Mouse (Mus musculus) limb, embryonic 10.5 days (tissue): ENCODE measurements at regions not wholly inside any gene's neighbourhood (a gene's known extent, or its start where the extent isn't known, plus 50 kb on each side); places are given as distances from the start of the nearest gene placed in this dataset.

ENCODE experiments used
- DNase-seq: peaks from one replicate; pipeline ENCODE4 v3.0.0-alpha.2; 2017; ENCODE audit warnings: low spot score
- H3K27ac ChIP-seq: fragments of 300-500 bp; sonication (generic); 2 replicates; pipeline ENCODE4 v1.5.1; 2016; ENCODE audit warnings: mild to moderate bottlenecking
- H3K27me3 ChIP-seq: fragments of 300-500 bp; sonication (generic); 2 replicates; pipeline ENCODE4 v1.6.1; 2016; ENCODE audit warnings: low read depth, mild to moderate bottlenecking; ENCODE audit not compliant: poor library complexity, severe bottlenecking
- H3K36me3 ChIP-seq: fragments of 300-500 bp; sonication (generic); 2 replicates; pipeline ENCODE4 v1.6.1; 2016; ENCODE audit warnings: mild to moderate bottlenecking, moderate library complexity
- H3K4me1 ChIP-seq: fragments of 300-500 bp; sonication (generic); 2 replicates; pipeline ENCODE4 v1.6.1; 2016
- H3K4me3 ChIP-seq: fragments of 300-500 bp; sonication (generic); 2 replicates; pipeline ENCODE4 v1.5.1; 2016; ENCODE audit warnings: mild to moderate bottlenecking, moderate library complexity
- H3K9me3 ChIP-seq: fragments of 300-500 bp; sonication (generic); replicated peaks from 2 replicates; pipeline ENCODE4 v1.6.1; 2016; ENCODE audit warnings: mild to moderate bottlenecking
- WGBS: fragments of 180-500 bp; shearing (Covaris S2); methylation state at CpG from one replicate; pipeline ENCODE4 v1.1.7; 2016; 5-methylcytosine and 5-hydroxymethylcytosine counted together

DNA sequence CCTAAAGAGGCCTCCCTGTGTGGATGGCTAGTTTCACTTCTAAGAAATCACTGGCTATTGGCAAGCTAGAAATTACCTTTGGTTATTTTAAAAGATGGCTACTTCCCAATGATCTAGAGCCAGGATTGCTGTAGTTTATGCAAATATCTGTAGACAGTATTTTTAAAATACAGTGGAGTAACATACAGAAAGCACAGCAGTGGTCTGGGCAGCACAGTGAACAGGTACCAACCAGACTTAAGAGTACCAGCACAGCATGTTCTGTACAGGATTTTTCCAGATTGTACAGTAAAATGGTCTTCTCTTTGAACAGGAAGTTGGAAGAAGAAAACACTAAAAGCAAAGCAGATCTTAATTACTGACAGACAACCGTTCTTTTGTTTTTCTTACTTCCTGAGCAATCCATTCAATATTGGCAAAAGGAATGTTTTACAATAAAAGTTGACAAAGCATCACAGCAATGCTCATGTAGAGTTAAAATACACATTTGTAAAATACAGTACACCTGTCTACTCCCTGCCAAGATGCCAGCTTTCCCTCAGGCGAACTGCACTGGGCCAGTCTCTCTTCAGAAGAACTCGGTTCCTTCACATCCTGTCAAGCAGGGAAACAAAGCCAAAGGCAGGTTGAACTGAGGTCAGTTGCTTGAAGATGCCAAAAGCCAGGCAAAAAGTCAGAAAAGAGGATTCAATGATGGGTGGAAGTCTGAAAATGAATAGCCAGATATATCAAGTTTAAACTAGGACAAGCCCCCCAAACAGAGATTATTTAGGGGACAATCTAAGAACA, 62.0 kb upstream of the Cul1 start:
- 65% methylated on average over 3 of the region's 3 CpGs for WGBS
- Histone ChIP-seq H3K27ac (no peak overlapping the region), H3K27me3 (no peaks in the 10 kb centered on the region), H3K9me3 (no peaks in the 10 kb centered on the region), H3K4me1 (peaks cover 6% of the 10 kb centered on the region; the same call in 1 of the 2 replicates), H3K4me3 (no peak overlapping the region), H3K36me3 (no peaks in the 10 kb centered on the region)
- DNase-seq: no peak

DNA sequence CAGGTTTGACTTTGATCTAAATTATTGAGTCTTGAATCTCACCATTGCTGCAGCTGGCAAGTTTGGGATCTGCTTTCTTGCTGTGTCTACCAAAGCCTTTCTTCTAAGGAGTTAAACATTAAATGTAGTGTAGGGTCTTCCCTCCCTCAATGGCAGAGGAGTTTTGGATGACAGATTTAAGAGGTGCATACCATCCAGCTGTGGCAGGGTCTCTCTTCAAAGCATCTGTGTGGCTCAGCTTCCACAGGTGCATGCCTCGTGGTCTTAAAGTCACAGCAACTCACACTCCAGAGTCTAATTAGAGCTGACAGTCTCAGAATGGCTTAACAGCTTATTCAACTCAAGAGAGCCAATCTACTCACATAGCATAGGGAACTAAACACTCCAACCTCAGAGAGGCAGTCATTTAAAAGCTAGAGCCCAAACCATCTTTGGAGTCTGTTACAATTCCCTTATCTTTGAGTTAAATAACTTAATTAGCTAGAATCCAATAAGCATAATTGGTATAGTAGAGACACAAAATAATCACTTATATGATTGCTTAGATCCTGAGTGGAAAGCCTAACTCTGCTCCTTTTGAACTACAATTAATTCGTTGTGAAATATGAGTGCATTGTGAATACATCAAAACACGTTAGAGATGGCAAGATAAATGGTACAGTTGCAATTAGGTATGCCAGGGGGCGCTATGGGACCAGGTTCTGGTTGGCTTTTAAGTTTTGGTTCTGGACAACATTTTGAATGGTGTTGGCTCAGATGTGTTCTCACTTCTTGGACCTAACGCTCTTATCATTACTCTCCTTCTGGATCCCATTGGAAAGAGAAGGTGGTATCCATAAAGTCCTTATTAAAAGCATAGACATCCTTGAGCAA, 57.5 kb upstream of the Cul1 start:
- no peak for DNase-seq
- Histone ChIP-seq H3K27me3 (no peaks in the 10 kb centered on the region), H3K4me1 (peaks cover 6% of the 10 kb centered on the region; the same call in 1 of the 2 replicates), H3K4me3 (no peak overlapping the region), H3K9me3 (no peaks in the 10 kb centered on the region), H3K36me3 (no peaks in the 10 kb centered on the region), H3K27ac (no peak overlapping the region)
- 40% methylated on average over 5 of the region's 5 CpGs for WGBS
